Mouse (Mus musculus) monocyte, adult 5-6 weeks (primary cell): Measurements from ENCODE around the gene Olfr49. TPM values are rescaled to one million over a fixed set of nuclear protein-coding genes. Genes with fewer than 3 reads are reported as not detected.

Experiments
- ATAC-seq: fragments of 153-309, 156-312 bp; replicated peaks from 2 replicates; pipeline ENCODE4 v1.8.0; 2017; ENCODE audit warnings: mild to moderate bottlenecking; ENCODE audit not compliant: low TSS enrichment, insufficient number of reproducible peaks, severe bottlenecking, poor library complexity, low FRiP score
- total RNA-seq: library from RNA; stranded (forward); fragments of 200-1000, 200-491, 200-594 nt; gene quantifications from 3 replicates; pipeline ENCODE4 v1.2.3, GENCODE M21; 2017

The Olfr49 gene
- total RNA-seq, 1 experiment from 2014 or later = not detected

DNA sequence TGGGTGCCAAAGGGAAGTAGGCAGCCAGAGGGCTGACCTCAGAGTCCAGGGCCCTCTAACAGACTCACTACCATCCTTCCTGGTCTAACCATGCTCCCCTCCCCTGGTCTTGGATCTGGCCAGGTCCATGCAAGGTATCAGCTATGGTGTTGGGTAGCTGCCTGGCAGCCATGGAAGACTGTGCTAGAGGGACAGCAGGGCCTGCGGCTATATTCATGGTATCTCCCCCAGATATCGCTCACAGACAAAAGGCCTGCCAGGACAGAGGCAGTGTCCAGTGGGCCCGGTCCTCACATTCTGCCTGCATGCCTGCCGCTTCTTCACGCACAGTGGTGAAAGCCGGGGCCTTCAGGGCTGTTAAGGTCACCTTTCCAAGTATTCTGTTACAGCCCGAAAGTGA, 20.5 kb downstream of the Olfr49 start:
- no peak for ATAC-seq

DNA sequence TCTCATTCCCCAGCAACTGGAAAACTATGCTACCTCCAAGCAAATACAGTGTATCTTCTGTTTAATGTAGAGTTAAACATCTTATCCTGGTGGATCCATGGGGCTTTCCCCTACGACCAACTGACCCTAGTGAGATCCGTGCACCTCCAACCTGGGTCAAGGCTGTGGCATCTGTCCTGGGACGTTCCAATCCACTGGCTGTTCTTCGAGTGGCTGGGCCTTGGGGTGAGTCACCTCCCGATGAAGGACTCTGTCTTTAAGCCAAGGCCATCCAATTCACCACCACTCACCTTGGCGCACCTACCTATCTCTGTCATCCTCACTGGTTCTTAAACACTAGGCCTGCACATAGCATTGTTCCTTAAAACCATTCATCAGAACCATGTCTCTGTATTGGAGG, 21.6 kb downstream of the Olfr49 start:
- ATAC-seq = no peak

- ATAC-seq = no peak
These were observed 22.1 kb downstream of the Olfr49 start for GRCm38 (mm10) chr14:54262622-54263021.

DNA sequence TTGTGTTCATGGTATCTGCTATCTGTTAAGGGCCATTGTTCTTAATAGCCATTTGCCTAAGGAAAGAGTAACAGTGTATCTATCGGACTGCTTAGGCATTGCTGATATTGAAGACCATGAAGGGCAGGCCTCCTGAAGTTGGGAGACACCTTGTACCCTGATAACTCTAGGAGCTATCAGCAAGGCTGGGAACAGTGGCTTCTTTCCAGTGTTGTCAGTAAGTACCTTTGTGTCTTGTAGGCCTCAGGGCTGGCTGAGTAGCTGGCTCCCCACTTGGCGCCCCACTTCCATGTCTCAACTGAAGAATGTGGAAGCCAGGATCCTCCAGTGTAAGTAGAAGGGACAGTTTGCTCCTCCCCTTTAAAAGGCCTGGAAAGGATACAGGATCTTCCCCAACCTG, 23.4 kb downstream of the Olfr49 start:
- ATAC-seq = no peak

DNA sequence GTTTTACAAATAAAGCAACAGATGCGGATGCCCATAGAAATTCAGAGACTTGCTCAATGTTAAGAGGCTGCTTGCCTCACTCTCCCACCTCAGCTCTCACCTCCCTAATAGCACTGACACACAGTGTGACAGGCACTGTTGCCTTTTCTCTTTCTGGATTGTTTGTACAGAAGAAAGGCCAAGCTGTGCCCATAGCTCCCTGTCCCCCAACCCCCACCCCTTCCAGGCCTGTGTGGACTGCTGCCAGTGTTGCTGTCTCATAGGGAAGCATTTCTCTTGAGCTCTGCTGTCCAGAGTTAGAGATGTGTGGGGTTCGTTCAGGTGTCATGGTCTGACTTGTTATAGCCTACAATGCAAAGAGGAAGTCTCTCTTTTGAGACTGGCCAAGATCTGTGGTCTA, 24.5 kb downstream of the Olfr49 start:
- no peak for ATAC-seq

GRCm38 (mm10) chr14:54259722-54260085, 25.0 kb downstream of the Olfr49 start:
- no peak for ATAC-seq

DNA sequence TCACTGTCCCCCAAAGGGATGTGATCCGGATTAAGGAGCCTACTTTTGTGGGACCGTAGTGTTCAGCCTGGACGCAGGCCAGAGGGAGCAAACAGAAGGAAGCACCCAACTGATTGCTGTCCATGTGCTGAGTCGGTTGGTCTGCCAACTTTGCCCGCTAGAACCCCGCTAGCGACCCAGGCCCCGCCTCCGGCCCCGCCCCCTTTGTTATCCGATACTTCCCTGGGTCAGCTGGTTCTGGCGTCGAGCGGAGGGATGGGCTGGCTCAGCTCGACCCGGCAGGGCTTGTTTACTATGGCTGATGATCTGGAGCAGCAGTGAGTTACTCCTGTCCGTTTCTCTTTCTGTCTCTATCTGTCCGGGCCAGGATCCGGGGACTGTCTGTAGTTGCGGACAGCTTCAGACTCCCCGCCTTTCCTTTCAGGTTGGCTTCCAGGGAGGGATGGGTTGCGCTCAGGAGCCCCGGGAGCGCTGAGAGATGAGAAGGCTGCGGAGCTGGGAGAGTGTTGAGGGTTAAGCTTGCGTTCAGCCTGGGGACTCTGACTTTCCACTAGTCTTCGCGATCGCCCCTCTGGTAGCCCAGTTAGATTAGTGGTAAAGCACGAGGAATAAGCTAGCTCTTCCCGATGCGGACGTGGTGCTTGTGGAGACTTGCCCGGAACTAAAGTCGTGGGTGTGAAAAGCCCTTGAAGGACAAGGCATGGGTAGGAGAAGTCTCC, 25.6 kb downstream of the Olfr49 start:
- peak; percentile 77 for ATAC-seq

GRCm38 (mm10) chr14:54258131-54258670, 26.5 kb downstream of the Olfr49 start:
- ATAC-seq = no peak

GRCm38 (mm10) chr14:54254670-54255202, 30.0 kb downstream of the Olfr49 start:
- no peak for ATAC-seq

DNA sequence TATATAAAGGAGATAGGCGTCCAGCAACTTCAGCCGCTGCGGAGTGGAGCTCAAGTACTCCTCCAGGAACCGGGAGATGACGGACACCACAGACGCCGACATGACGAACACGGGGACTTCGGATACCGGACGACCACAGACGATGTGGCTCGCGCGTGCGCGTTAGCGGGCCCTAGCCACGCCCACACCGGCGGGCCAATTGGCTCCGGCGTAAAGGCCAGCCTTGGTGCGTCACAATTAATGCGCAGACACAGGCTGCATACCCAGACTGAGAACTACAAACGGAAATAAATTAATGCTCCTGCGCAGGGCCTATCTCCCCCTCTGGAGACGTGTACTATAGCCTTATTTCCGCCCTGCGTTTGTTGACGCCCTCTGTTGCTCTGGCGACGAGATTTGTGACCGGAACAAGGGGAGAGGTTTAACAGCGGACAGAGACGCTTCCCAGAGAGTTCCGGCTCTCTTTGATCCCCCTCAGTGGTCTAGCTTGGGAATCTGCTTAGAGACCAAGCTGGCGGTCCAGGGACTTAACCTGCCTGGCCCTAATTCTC, 30.9 kb downstream of the Olfr49 start, which contains the start of the genes Dad1 and Abhd4:
Gene Dad1, minus strand, starts transcription at position 364 of the 551 bp plus-strand sequence.
Gene Abhd4, plus strand, starts transcription at position 448 of the 551 bp plus-strand sequence.
- peak; percentile 98 for ATAC-seq

GRCm38 (mm10) chr14:54250122-54250521, 34.6 kb downstream of the Olfr49 start:
- no peak for ATAC-seq

GRCm38 (mm10) chr14:54249326-54249725, 35.4 kb downstream of the Olfr49 start:
- ATAC-seq = no peak

GRCm38 (mm10) chr14:54246232-54246631, 38.5 kb downstream of the Olfr49 start:
- no peak for ATAC-seq

GRCm38 (mm10) chr14:54244183-54244582, 40.6 kb downstream of the Olfr49 start:
- no peak for ATAC-seq

DNA sequence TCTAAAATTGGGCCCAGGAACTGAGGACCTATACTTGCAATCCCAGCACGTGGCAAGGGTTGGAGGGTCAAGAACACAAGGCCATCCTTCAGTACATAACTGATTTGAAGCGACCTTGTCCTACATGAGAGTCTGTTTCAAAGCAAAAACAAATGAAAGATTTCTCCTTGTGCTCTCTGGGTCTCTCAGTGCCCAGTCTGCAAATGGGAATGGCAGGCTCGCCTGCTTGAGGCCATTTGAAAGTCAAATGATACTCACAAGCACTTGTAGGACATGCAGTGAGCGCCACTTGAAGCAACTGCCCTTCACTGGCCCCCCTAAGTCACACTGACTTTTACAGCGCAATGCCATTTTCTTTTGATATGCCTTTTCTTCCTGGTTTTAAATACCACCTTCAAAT, 44.2 kb downstream of the Olfr49 start:
- ATAC-seq = no peak

DNA sequence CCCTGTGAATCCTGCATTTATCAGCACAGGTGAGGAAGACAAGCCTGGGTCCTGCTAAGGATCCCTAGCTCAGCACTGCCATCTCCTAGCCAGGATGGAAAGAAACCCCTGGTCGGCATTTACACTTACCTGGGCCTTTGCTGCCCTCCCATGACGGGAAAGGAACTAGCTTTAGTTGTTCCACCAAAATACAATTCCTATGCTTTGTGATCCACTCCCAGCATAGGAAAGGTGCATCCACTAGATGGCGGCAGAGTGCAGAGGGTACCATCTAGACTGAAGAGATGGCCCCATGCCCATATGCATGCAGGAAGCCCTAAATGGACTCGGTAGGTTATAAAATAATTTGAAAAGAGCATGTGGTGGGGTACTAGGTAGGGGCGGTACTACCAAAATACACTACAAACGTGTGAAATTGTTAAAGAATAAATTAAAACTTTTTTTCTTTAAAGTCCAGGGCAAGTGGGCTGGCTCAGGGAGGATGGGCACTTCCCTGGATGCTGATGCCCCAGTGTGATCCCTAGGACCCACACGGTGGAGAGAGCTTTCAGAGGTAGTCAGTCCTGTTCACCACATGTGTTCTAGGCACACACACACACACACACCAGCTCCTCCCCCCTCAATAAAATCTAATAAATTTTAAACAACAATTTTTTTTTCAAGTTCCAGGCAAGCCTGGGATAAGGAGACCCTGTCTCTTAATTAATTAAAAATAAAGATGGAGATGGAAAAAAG, 45.6 kb downstream of the Olfr49 start:
- ATAC-seq = peak; percentile 85

DNA sequence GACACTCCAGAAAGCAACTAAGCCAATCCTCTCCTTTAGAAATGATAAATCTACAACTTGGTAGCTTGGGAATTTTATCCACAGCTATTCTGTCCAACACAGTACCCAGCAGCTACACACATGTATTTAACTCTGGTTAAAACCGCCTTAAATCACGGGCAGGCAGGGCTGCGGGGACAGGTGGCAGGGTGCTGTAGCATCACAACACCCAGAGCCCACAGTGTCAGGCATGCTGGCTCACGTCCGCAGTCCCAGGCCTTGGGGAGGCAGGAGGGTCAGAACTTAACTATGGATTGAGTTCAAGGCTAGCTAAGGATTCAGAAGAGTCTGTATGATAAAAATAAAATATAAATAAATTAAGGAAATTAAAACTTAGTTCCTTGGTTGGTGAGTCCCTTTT, 47.9 kb downstream of the Olfr49 start:
- no peak for ATAC-seq

DNA sequence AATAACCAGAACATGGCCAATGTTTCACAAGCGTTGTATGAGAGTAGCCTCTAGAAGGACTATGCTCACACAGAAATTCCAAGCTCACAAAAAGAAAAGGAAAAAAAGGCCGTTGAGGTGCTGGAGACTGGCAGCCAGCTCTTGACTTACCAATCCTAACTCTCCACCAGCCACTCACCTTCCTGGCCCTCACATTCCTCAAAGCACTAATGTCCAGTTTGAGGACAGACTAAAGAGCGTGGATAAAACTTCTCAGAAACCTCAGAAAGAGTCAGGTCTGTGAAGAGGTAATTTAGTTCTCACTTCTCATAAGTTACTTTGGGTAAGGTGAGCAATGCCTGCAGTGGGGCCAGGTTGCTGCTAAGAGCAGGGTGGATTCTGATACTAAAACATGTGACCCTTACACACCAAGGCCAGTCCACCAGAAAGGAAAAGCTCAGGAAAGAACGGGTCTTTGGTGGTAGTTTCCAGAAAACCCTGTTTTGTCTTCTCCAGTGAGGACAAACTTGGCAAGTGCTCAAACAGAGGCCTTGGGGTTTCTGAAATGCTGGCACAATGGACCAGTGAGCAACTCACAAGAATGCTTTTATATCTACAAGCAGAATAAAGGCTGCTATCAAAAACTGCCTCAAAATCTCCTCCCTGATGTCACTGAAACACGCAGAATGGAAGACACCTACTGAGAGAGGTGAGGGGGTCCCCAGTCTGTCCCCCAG, 48.8 kb downstream of the Olfr49 start:
- ATAC-seq = no peak
